Mouse (Mus musculus): Measurements from ENCODE around the gene Dpep2nb. TPM values are rescaled to one million over a fixed set of nuclear protein-coding genes. Genes with fewer than 3 reads are reported as not detected.
A peak's percentile ranks its signal among the peaks of the same experiment; 100 is the strongest.

Gene Dpep2nb
- total and polyA plus RNA-seq, 3 experiments, result 0.16 TPM; not detected in 2

DNA sequence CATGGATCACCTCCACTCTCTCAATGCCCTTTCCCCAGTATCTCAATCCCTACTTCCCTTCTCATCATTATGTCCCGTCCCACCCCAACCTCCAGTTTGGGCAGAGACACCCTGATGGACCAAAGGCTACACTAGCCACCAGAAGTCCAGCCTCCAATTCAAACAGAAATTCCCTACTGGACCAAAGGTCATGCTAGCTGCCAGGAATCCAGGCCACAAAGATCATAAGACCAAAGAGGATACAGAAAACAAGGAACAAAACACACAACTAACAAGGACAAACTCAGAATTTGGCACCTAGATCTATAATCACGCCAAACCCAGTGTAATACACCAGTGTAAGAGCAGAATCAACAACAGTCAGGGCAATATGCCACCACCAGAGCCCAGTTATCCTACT lies 6.8 kb downstream of the Dpep2nb start:
- peaks cover 31% of the 10 kb centered on the region for H3K27me3 ChIP-seq (ENCODE audit: insufficient read depth, low read length)
- H3K4me1 ChIP-seq (ENCODE audit: insufficient read depth, low read depth, low read length), result peaks cover 7% of the 10 kb centered on the region
- no peak for ATAC-seq (ENCODE audit: extremely low read depth, insufficient number of reproducible peaks, low FRiP score, poor library complexity, severe bottlenecking)
- TF ChIP-seq POLR2AphosphoS5 (IDR thresholded peaks at IDR 0.05; ENCODE audit: insufficient replicate concordance, low read depth, low read length) (no peak), CTCF (IDR thresholded peaks at IDR 0.05; ENCODE audit: low read depth, low read length) (no peak), GATA1 (IDR thresholded peaks at IDR 0.05; ENCODE audit: borderline replicate concordance, low read length) (no peak), TAL1 (conservative IDR thresholded peaks at IDR 0.05; ENCODE audit: low read depth, low read length) (no peak), GATA2 (IDR thresholded peaks at IDR 0.05; ENCODE audit: borderline replicate concordance, low read depth, low read length) (no peak)
- no peaks in the 10 kb centered on the region for H3K9me3 ChIP-seq (replicated peaks)
- H3K36me3 ChIP-seq (replicated peaks), result no peaks in the 10 kb centered on the region
- no peak for DNase-seq (ENCODE audit: low spot score)
- no peak overlapping the region for H3K4me3 ChIP-seq (ENCODE audit: low read depth, low read length)

DNA sequence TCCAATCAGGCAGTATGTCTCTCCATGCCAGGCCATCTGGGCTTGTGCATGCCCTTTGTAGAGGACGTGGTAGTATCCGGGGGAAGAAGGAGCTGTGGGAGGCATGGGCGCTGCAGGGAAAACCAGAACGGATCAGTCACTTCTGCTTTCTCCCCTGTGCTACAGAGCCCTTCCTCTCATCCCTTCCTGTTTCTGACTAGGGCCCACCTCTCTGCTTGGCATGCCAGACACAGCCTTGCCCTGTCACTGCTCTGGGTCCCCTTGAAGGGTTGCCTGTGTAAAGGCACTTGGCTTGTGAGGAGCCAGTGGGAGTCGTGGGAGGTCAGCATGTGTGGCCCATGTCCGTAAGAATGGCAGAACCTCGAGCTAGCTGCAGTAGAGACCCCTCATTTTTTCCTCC lies 9.4 kb downstream of the Dpep2nb start:
- ATAC-seq (ENCODE audit: extremely low read depth, insufficient number of reproducible peaks, low FRiP score, poor library complexity, severe bottlenecking) (no peak; the same call in 1 of the 2 replicates), DNase-seq (ENCODE audit: low spot score) (no peak)
- H3K4me1 ChIP-seq (ENCODE audit: insufficient read depth, low read depth, low read length), result peaks cover 14% of the 10 kb centered on the region
- peaks cover 26% of the 10 kb centered on the region for H3K27me3 ChIP-seq (ENCODE audit: insufficient read depth, low read length)
- H3K4me3 ChIP-seq (ENCODE audit: low read depth, low read length), result no peak overlapping the region
- H3K9me3 ChIP-seq (replicated peaks), result no peaks in the 10 kb centered on the region
- TF ChIP-seq TAL1 (conservative IDR thresholded peaks at IDR 0.05; ENCODE audit: low read depth, low read length), result no peak
- TF ChIP-seq POLR2AphosphoS5 (IDR thresholded peaks at IDR 0.05; ENCODE audit: insufficient replicate concordance, low read depth, low read length), result no peak
- no peak for TF ChIP-seq GATA1 (IDR thresholded peaks at IDR 0.05; ENCODE audit: borderline replicate concordance, low read length)
- no peak for TF ChIP-seq CTCF (IDR thresholded peaks at IDR 0.05; ENCODE audit: low read depth, low read length)
- TF ChIP-seq GATA2 (IDR thresholded peaks at IDR 0.05; ENCODE audit: borderline replicate concordance, low read depth, low read length), result no peak
- no peaks in the 10 kb centered on the region for H3K36me3 ChIP-seq (replicated peaks)

DNA sequence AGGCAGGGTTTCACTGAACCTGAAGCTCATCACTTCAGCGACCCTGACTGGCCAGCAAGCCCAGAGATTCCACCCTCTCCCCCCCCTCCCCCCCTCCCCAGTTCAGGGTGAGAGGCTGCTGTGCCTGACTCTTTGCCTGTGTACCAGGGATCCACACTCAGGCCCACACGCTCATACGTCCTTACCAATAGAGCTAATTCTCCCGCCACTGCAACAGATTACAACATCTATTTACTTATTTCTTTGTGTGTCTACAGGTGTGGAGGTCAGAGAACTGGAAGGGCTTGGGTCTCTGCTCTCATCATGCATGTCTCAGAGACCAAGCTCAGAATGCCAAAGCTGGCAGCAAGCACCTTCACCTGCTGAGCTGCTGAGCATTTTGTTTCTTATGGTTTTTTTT lies 12.5 kb downstream of the Dpep2nb start:
- ATAC-seq (ENCODE audit: extremely low read depth, insufficient number of reproducible peaks, low FRiP score, poor library complexity, severe bottlenecking), result no peak
- no peak for TF ChIP-seq POLR2AphosphoS5 (IDR thresholded peaks at IDR 0.05; ENCODE audit: insufficient replicate concordance, low read depth, low read length)
- TF ChIP-seq TAL1 (conservative IDR thresholded peaks at IDR 0.05; ENCODE audit: low read depth, low read length), result no peak
- no peak for TF ChIP-seq GATA1 (IDR thresholded peaks at IDR 0.05; ENCODE audit: borderline replicate concordance, low read length)
- TF ChIP-seq CTCF (IDR thresholded peaks at IDR 0.05; ENCODE audit: low read depth, low read length), result no peak
- TF ChIP-seq GATA2 (IDR thresholded peaks at IDR 0.05; ENCODE audit: borderline replicate concordance, low read depth, low read length), result no peak
- Histone ChIP-seq H3K9me3 (replicated peaks) (no peaks in the 10 kb centered on the region), H3K4me1 (ENCODE audit: insufficient read depth, low read depth, low read length) (peaks cover 20% of the 10 kb centered on the region), H3K27me3 (ENCODE audit: insufficient read depth, low read length) (peaks cover 36% of the 10 kb centered on the region), H3K4me3 (ENCODE audit: low read depth, low read length) (no peak overlapping the region), H3K36me3 (replicated peaks) (no peaks in the 10 kb centered on the region)
- no peak for DNase-seq (ENCODE audit: low spot score)

DNA sequence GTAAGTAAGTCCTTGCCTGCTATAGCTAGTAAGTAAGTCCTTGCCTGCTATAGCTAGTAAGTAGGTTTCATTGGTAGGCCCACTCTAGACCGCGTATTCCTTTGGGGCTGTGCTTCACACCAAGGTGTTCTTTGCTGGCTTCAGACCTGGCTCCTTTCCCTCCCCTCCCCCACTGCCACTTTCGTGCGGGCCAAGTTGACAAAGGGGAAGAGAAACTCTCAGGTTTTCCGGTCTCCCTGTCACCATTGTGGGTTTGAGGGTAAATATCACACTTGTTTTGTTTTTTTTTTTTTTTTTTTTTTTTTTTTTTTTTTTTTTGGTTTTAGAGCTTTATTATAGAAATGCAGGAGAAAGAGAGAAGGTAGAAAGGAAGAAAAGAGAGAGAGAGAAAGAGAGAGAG lies 13.3 kb downstream of the Dpep2nb start:
- Histone ChIP-seq H3K4me1 (ENCODE audit: insufficient read depth, low read depth, low read length) (peaks cover 19% of the 10 kb centered on the region), H3K9me3 (replicated peaks) (no peaks in the 10 kb centered on the region), H3K27me3 (ENCODE audit: insufficient read depth, low read length) (peaks cover 39% of the 10 kb centered on the region), H3K4me3 (ENCODE audit: low read depth, low read length) (no peak overlapping the region), H3K36me3 (replicated peaks) (no peaks in the 10 kb centered on the region)
- DNase-seq (ENCODE audit: low spot score) (no peak), ATAC-seq (ENCODE audit: extremely low read depth, insufficient number of reproducible peaks, low FRiP score, poor library complexity, severe bottlenecking) (no peak)
- TF ChIP-seq TAL1 (conservative IDR thresholded peaks at IDR 0.05; ENCODE audit: low read depth, low read length) (no peak), CTCF (IDR thresholded peaks at IDR 0.05; ENCODE audit: low read depth, low read length) (no peak), GATA2 (IDR thresholded peaks at IDR 0.05; ENCODE audit: borderline replicate concordance, low read depth, low read length) (no peak), GATA1 (IDR thresholded peaks at IDR 0.05; ENCODE audit: borderline replicate concordance, low read length) (no peak), POLR2AphosphoS5 (IDR thresholded peaks at IDR 0.05; ENCODE audit: insufficient replicate concordance, low read depth, low read length) (no peak)

DNA sequence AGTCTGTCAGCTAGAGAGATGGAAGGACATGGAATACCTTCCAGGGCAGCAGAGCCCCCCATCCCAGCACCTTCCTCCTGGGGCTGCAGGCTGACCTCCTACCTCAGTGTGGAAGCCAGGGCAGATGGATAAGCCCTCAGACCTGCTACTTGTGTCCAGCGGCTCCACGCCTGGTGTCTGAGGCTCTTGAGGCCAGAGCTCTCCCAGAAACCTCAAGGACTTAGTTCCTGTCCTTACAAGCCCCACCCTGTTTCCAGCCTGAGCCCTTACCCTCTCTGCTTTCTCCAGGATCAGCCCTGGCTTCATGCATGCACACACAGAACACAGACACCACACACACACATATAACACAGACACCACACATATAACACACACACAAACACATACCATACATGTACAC lies 14.2 kb downstream of the Dpep2nb start:
- Histone ChIP-seq H3K4me3 (ENCODE audit: low read depth, low read length) (no peak overlapping the region), H3K27me3 (ENCODE audit: insufficient read depth, low read length) (peaks cover 35% of the 10 kb centered on the region), H3K9me3 (replicated peaks) (no peaks in the 10 kb centered on the region), H3K36me3 (replicated peaks) (no peaks in the 10 kb centered on the region), H3K4me1 (ENCODE audit: insufficient read depth, low read depth, low read length) (peaks cover 19% of the 10 kb centered on the region)
- ATAC-seq (ENCODE audit: extremely low read depth, insufficient number of reproducible peaks, low FRiP score, poor library complexity, severe bottlenecking) (no peak), DNase-seq (ENCODE audit: low spot score) (no peak)
- TF ChIP-seq CTCF (IDR thresholded peaks at IDR 0.05; ENCODE audit: low read depth, low read length) (no peak), POLR2AphosphoS5 (IDR thresholded peaks at IDR 0.05; ENCODE audit: insufficient replicate concordance, low read depth, low read length) (no peak), GATA2 (IDR thresholded peaks at IDR 0.05; ENCODE audit: borderline replicate concordance, low read depth, low read length) (no peak), GATA1 (IDR thresholded peaks at IDR 0.05; ENCODE audit: borderline replicate concordance, low read length) (no peak), TAL1 (conservative IDR thresholded peaks at IDR 0.05; ENCODE audit: low read depth, low read length) (no peak)

DNA sequence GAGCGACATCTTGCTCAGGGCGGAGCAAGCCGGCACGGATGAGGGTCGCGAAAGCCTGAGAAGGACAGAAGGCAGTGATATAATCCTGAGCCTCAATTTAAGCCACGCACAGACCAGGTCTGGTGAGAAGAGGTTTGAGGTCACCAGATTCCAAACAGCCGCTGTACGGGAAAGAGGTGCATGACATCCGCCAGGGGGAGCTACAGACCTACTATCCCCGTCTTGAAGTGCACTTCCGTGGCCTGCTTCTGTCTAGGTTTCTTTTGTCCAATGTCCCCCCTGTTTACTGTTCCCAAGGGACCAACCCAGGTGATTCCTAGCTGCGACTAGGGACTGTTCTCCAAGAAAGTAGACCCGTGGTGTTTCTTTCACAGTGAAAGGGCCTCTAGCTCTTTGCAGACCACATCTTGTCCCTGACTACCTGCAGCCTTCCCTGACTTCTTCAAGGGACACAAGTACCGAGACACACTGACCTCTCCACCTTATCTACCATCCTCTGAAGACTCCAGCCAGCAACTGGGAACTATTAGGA lies 14.9 kb downstream of the Dpep2nb start, which contains the start of gene Dus2:
TSS of gene Dus2 (plus strand) at position 482 of the 532 bp plus-strand sequence.
- Histone ChIP-seq H3K9me3 (replicated peaks) (no peaks in the 10 kb centered on the region), H3K4me1 (ENCODE audit: insufficient read depth, low read depth, low read length) (peaks cover 15% of the 10 kb centered on the region), H3K27me3 (ENCODE audit: insufficient read depth, low read length) (peaks cover 34% of the 10 kb centered on the region), H3K4me3 (ENCODE audit: low read depth, low read length) (no peak within 1 kb of the TSS), H3K36me3 (replicated peaks) (no peaks in the 10 kb centered on the region)
- TF ChIP-seq TAL1 (conservative IDR thresholded peaks at IDR 0.05; ENCODE audit: low read depth, low read length) (no peak), CTCF (IDR thresholded peaks at IDR 0.05; ENCODE audit: low read depth, low read length) (peak; percentile 81)
- ATAC-seq (ENCODE audit: extremely low read depth, insufficient number of reproducible peaks, low FRiP score, poor library complexity, severe bottlenecking), result peak; percentile 40; the same call in 1 of the 2 replicates
- DNase-seq (ENCODE audit: low spot score), result peak; percentile 73
